Mouse (Mus musculus) skeletal muscle tissue, adult 2 months (tissue): Measurements from ENCODE around the gene Itsn1.

ENCODE experiments used
- DNase-seq: peaks from one replicate; pipeline ENCODE4 v3.0.0-alpha.2; 2012; ENCODE audit warnings: low read depth, low spot score

Itsn1 gene

GRCm38 (mm10) chr16:91730446-91730845, 1.4 kb downstream of the Itsn1 start:
- DNase-seq: no peak

GRCm38 (mm10) chr16:91732816-91733215, 3.7 kb downstream of the Itsn1 start:
- no peak for DNase-seq

- DNase-seq: peak; percentile 75
These were observed 5.7 kb downstream of the Itsn1 start for GRCm38 (mm10) chr16:91734771-91735170.

DNA sequence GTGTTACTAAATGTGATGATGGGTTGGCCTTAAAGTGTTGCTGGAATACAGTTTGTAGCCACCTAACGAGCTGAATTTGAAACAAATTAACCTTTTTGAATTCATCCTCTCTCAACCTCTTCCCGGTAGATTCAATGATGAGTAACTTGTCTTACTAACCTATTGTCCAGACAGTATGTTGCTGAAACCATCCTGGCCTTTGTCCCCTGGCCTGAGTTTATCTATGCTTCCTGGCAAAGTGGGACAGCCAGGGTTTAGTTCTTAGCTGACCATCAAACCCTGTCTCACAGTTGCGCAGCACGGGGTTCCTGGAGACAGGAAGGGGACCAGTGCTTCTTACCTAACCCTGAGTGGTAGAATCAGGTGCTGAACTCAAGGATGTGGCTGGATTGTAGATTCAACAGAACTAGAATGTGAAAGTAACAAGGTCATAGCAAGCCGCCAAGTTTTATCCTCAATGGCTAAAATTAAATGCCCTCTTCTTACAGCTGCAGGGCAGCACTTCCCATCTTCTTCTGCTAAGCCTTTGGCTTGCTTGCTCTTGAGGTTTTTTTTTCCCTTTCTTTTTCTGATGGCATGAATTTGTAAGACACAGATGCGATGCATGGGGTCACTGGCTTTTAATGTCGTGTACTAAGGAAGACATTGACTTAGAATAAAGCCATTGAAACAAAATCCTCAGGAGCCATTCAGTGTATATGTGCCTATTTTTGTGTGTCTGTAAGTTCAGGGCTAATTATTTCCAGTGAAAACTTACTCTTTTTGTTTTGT, 7.2 kb downstream of the Itsn1 start:
- no peak for DNase-seq

DNA sequence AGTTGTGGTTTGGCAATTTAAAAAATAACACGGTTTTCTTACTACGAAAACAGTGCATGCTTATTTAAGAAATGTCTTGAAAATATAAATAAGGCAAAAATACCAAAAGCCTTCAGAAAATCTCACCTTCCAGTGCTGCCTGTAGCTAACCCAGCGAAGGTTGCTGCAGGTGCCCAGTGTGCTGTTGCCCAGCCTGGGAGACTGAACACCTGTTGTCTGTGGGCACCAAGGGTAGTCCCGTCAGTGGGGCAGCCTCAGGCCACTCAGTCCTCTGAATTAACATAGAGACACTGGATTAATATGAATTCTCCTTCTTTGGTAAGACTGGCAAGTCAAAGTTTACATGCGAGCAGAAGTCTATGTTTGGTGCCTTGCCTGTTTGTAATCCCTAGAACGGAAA, 9.4 kb downstream of the Itsn1 start:
- DNase-seq: no peak

DNA sequence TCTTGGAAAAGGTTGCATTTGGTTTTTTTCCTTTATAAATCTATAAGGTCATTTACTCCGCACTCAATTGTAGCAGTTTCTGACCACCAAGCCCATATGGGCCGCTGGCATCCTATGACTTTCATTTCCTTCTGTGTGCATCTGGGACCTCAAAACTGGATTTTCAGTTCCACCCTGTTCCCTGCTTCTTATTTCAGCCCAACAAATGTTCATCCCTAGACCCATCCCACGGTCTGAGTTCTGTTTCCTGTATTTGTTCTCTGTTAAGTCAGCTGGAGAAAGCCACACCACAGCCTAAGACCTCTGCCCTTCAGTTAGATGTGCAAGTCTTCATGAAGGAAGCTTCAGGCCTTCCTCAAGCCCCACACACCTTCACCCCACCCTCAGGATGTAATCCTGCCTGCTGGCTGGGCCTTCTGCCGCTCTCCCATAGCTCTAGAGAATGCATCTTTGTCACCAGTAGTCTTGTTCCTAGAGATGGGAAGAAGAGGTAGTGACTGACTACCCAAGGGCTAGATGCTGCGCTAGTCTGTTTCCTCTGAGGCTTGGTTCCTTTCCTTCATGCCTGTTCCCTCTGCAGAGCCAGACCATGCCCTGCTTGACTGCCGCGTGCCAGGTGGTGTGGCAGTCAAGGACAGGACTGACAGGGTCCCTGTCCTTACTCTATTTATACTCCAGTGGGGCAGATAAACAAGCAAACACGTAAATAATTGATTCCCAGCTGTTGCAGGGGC, 11.3 kb downstream of the Itsn1 start:
- DNase-seq: no peak

DNA sequence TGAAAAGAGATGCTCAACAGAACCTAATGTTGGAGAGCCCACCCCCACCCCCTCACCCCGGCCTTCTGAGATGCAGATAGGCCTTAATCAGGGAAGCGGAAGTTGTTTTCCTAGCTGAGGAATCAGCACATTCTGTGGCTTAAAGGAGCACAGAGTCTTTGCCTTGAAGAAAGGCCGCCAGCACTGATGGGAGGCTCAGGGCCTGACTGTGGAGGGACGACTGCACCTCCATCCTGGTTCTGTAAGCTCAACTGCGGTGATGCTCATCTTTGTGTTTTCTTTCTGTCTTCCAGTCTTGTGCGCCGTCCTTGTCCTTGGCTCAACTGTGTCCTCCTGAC, 11.8 kb downstream of the Itsn1 start:
- no peak for DNase-seq

DNA sequence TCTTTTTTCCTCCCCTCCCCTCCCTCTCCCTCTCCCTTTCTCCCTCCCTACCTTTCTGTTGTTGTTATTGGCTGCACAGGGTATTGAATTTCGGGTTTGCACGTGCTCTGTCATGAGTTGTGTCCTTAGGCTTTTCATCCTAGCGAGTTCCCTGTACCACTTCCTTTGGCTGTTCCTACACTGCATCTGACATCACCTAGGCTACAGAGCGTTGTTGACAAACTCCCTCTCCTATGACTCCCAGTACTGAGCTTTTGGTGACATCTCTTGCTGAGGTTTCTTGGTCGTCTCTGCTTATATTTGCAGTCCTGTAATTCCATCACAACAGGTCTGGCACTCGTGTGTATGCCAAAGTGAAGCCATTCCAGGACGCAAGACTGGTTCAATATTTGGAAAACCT, 14.0 kb downstream of the Itsn1 start:
- DNase-seq: no peak

DNA sequence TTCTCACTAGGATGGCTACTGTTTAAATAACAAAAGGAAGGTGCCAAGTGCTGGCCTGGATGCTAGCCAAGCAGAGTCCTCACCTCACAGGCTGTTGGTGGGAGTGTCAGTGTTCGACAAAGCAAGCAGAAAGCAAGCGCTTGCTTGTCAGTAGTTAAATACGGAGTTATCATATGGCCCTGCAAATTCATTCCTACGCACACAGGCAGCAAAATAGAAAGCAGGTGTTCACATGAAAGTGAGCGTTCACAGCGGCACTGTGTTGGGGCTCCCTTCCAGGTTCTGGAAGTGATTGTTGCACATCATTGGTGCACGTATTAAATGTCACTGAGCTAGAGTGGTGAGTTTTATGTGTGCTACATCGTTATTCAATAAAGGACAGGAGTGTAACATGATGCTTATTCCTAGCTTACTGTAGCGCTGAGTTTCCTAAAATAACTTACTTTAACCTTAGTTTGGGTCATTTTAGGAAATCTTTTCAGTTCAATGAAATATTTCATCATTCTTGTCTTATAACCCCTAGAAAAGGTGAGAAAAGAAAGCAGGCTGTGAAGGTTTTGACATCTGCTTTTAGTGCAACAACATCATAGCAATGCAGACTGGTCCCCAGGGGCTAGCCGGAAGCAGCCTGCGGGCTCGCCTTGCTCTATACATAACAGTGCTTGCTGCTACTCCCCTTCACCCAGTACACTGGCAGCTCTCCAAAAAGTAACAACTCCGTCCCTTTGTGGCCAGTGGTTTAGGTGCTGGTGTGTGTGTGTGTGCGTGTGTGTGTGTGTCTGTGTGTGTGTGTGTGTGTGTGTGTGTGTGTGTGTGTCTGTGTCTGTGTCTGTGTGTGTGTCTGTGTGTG, 17.2 kb downstream of the Itsn1 start:
- DNase-seq: no peak

DNA sequence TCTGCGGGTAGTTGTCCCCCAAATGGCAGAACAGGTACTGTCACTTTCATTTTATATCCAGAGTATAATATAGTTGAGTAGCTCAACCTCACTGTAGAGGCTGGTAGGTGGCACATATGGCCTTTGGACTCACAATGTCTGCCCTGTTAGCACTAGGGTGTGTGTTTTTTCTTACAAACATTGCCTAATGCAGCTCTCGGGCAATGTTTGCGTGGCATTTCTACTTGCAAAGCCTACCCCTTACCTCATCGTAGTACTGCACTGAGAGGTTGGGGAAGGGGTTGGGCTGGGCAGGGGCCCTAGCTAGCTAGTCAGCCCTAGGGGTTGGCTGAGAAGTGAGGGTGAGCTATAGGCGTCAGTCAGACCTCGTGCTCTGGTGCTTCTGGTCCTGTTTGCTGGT, 18.5 kb downstream of the Itsn1 start:
- DNase-seq: no peak

DNA sequence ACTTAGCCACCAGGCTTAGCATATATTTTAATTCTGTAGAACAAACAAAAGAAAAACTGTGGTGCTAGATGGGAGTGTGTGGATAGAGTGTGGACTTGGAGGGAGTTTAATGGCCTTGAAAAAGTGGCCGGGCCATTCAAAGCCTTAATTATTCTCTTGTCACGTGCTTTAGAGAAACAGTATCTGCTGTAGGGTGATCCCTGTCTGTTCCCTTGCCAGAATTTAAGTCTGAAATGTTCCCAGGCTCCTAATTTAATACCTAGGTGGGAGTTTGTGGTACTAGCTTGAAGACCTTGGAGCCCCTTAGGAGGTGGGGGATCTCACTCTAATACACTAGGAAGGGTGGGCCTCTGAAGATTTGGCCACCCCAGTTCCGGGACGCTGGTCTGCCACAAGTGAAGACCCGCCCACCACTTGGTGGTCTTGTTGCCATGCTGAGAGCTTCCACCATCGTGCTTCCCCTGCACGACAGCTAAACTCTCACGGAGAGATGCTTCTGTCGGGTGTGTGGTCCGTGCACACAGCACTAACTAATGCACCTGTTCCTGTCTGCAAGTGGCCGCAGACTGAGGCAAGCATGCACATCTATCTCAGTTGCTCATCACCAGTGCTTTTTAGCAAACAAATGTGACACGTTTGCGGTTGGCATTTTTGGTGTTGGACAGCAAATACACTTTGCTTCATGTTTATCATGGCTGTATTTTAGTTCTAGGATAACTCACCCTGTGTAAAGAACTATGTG, 22.7 kb downstream of the Itsn1 start:
- no peak for DNase-seq

DNA sequence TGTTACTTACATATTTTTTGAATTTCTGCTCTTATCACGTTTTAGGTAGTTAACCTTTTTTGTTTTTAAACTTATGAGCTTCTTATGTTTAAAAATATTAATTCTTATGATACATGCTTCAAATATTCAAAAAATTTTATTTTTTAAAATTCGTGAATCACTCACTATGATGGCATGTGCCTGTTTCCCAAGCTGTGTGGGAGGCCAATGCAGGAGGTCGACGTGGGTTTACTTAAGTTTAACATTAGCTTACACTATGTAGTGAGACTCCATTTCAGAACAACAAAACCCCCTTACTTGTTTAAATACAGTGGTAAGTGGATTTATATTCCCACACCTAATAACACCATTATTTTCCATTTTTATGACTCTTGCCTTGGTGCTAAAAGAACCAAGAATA, 24.5 kb downstream of the Itsn1 start:
- DNase-seq: no peak

DNA sequence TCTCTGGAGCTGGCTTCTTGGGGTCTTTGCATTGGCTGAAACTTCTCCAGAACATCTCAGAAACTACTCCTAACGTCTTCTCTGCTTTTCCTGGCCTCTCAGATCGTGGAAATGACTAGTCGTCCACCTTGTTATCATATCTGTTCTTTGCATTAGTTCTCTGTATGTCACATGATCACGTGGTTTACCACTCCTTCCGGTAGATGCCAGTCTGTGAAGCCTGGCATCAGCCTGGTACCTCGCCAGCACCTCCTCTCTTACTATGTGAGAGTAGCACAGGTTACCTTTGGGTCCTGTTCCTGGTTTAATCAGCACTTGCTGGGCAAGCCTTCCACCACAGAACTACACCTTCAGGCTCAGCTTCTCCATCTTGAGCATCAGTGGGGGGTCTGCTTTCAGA, 25.9 kb downstream of the Itsn1 start:
- no peak for DNase-seq

DNA sequence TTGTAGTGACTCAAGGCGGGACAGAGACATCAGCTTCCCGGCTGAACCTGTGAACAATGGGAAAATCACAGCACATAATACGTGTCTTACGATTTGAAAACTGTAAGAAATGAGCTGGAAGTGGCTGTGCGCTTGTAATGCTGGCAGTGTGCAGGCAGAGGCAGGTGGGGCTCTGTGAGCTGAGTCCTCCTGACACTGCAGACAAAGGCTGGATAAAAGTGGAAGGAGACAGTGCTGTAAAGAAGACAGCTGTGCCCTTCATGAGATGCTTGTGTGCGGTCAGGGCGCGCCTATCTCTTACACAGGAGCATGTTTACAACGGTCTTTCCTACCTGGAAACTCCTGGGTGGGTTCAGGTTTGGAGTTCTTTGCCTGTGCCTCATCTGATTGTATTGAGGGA, 32.1 kb downstream of the Itsn1 start:
- no peak for DNase-seq

GRCm38 (mm10) chr16:91761761-91762160, 32.7 kb downstream of the Itsn1 start:
- DNase-seq: no peak

DNA sequence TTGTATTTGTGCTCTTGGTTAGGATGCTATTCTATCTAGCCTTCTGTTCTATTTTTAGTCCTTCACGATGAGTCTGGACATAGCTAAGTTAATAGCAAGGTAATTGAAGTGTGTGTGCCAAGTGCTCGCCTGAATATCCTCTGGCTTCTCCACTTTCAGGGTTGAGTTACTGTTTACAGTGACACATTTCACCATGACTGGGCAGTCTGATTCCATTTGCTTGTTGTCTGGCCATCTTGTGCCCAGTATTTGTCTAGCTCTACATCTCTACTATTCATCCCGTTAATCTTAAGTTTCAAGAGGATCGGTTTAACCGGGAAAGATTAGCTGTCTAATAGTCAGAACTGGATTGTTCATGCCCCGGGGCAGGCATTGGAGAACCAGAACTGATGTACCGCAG, 33.4 kb downstream of the Itsn1 start:
- DNase-seq: no peak

GRCm38 (mm10) chr16:91763975-91764374, 34.9 kb downstream of the Itsn1 start:
- no peak for DNase-seq

DNA sequence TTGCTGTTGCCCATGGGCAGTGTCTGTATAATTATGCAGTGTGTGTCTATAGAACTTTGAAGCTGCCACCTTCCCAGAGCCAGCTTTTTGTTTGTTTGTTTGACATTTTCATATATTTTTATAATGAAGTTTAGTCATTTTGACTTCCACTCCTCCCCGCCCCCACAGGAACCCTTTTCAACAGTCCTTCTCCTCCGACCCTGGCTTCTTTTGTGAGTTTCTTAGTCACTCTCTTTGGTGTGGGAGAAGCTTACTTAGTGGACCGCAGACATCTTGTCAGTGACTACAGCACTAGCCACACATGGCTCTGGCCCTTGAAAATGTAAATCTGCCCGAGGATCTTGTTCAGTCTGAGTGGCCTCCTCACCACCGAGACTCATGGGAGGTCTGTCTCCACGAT, 35.3 kb downstream of the Itsn1 start:
- DNase-seq: no peak

DNA sequence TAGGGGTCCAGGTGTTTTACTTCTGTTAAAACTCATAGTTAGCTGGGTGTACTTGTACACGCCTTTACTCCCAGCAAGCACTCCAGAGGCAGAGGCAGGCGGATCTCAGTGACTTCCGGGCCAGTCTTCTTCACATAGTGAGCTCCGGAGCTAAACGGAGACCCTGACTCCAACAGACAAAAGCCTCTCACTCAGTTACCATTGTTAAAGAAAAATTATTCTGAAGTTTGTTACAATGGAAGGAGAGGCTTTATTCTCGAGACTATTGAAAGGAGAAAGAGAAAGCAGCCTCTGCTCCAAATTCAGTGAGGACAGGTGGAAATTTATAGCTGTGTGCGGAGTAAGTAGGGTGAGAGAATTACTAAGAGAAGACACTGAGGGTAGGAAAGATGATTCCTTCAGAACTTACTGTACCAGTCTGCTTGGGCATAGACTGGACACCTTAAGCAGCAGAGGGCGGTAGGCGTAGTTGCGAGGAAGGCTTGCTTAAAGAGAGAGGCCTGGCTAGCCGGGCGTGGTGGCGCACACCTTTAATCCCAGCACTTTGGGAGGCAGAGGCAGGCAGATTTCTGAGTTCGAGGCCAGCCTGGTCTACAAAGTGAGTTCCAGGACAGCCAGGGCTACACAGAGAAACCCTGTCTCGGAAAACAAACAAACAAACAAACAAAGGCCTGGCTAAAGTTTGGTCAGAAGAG, 36.2 kb downstream of the Itsn1 start:
- no peak for DNase-seq

GRCm38 (mm10) chr16:91765816-91766210, 36.7 kb downstream of the Itsn1 start:
- DNase-seq: no peak

DNA sequence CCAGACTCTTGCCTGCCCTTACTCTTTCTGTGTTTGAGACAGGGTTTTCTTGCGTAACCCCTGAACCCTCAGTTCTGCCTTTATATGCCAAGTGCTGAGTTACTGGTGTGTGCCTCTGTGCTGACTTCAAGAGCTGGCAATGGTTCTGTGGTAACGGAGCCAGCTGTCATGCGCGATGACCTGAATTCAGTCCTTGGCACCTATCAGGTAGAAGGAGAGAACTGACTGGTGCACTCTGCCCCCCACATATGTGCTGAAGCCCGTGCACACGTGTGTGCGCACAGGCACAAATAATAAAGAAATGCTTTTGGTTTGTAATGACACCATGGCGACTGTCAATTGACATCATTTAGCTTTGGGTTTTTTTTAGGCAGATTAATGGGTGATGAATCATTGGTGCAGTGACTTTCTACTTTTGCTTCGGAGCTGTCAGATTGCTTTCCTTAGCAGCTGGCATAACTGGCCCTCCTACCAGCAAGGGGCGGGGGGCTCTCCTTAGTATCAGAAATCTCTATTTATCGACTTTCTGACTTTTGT, 38.2 kb downstream of the Itsn1 start:
- DNase-seq: peak; percentile 91
